Mouse (Mus musculus): ENCODE measurements around the gene Sfxn5. TPM values are rescaled to one million over a fixed set of nuclear protein-coding genes. Genes with fewer than 3 reads are reported as not detected.

Sfxn5 gene
- total RNA-seq, 2 experiments from 2014 or later, result 0.92 to 0.93 TPM

GRCm38 (mm10) chr6:85293255-85294003 is 39.8 kb downstream of the Sfxn5 start:
- ATAC-seq (replicated peaks; ENCODE audit: poor library complexity, severe bottlenecking), result peak; percentile 48

- ATAC-seq (replicated peaks; ENCODE audit: poor library complexity, severe bottlenecking), result peak; percentile 60
Measured at GRCm38 (mm10) chr6:85290869-85291824, 42.1 kb downstream of the Sfxn5 start.

GRCm38 (mm10) chr6:85288193-85288857 is 44.9 kb downstream of the Sfxn5 start:
- no peak for ATAC-seq (replicated peaks; ENCODE audit: poor library complexity, severe bottlenecking)

GRCm38 (mm10) chr6:85286283-85287047 is 46.8 kb downstream of the Sfxn5 start:
- ATAC-seq (replicated peaks; ENCODE audit: poor library complexity, severe bottlenecking), result no peak

GRCm38 (mm10) chr6:85280871-85281270 is 52.4 kb downstream of the Sfxn5 start:
- ATAC-seq (replicated peaks; ENCODE audit: poor library complexity, severe bottlenecking), result no peak

- ATAC-seq (replicated peaks; ENCODE audit: poor library complexity, severe bottlenecking), result no peak
Measured at GRCm38 (mm10) chr6:85276571-85276970, 56.7 kb downstream of the Sfxn5 start.

GRCm38 (mm10) chr6:85272436-85272835 is 60.8 kb downstream of the Sfxn5 start:
- ATAC-seq (replicated peaks; ENCODE audit: poor library complexity, severe bottlenecking), result no peak

- ATAC-seq (replicated peaks; ENCODE audit: poor library complexity, severe bottlenecking), result no peak
Measured at GRCm38 (mm10) chr6:85266060-85266459, 67.2 kb downstream of the Sfxn5 start.

- ATAC-seq (replicated peaks; ENCODE audit: poor library complexity, severe bottlenecking), result no peak
Measured at GRCm38 (mm10) chr6:85264982-85265518, 68.2 kb downstream of the Sfxn5 start.

GRCm38 (mm10) chr6:85262865-85263515 is 70.2 kb downstream of the Sfxn5 start:
- peak; percentile 48; the same call in 1 of the 2 replicates for ATAC-seq (replicated peaks; ENCODE audit: poor library complexity, severe bottlenecking)

GRCm38 (mm10) chr6:85259094-85259630 is 74.1 kb downstream of the Sfxn5 start:
- no peak for ATAC-seq (replicated peaks; ENCODE audit: poor library complexity, severe bottlenecking)

- no peak for ATAC-seq (replicated peaks; ENCODE audit: poor library complexity, severe bottlenecking)
Measured at GRCm38 (mm10) chr6:85255578-85255977, 77.6 kb downstream of the Sfxn5 start.

- no peak for ATAC-seq (replicated peaks; ENCODE audit: poor library complexity, severe bottlenecking)
Measured at GRCm38 (mm10) chr6:85253994-85254541, 79.2 kb downstream of the Sfxn5 start.

GRCm38 (mm10) chr6:85253275-85253674 is 79.9 kb downstream of the Sfxn5 start:
- ATAC-seq (replicated peaks; ENCODE audit: poor library complexity, severe bottlenecking), result peak; percentile 67; the same call in 1 of the 2 replicates

- ATAC-seq (replicated peaks; ENCODE audit: poor library complexity, severe bottlenecking), result no peak
Measured at GRCm38 (mm10) chr6:85252251-85253058, 80.8 kb downstream of the Sfxn5 start.

- ATAC-seq (replicated peaks; ENCODE audit: poor library complexity, severe bottlenecking), result no peak
Measured at GRCm38 (mm10) chr6:85250811-85251241, 82.4 kb downstream of the Sfxn5 start.

GRCm38 (mm10) chr6:85249821-85250220 is 83.4 kb downstream of the Sfxn5 start:
- ATAC-seq (replicated peaks; ENCODE audit: poor library complexity, severe bottlenecking), result no peak

- peak; percentile 75 for ATAC-seq (replicated peaks; ENCODE audit: poor library complexity, severe bottlenecking)
Measured at GRCm38 (mm10) chr6:85239044-85239489, 94.2 kb downstream of the Sfxn5 start.
